Mouse (Mus musculus): Measurements from ENCODE around the gene Fam172a.
"Not testable (repeated sequence)": the region's sequence is repeated elsewhere in the genome, so short reads cannot be mapped to it uniquely, and the experiment has no call there.

DNA sequence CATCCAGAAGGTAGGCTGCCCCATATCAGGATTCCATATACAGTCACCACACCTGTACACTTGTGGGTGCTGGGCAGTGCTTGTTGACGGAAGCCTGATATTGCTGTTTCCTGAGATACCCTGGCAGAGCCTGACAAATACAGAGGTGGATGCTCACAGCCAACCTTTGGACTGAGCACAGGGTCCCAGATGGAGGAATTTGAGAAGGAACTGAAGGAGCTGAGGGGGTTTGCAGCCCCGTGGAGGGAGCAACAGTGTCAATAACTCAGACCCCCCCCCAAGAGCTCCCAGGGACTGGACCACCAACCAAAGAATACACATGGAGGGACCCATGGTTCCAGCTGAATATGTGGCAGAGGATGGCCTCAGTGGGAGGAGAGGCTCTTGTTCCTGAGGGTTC lies 105.5 kb downstream of the Fam172a start:
- not testable (repeated sequence) for TF ChIP-seq GATA1, TAL1 (IDR thresholded peaks at IDR 0.05; ENCODE audit: low read length)

Measured in erythroblast, embryonic 14.5 days (primary cell).